Mouse (Mus musculus) intestine, embryonic 14.5 days (tissue): ENCODE measurements around the gene Mthfsl. TPM values are rescaled to one million over a fixed set of nuclear protein-coding genes. Genes with fewer than 3 reads are reported as not detected.
A peak's percentile ranks its signal among the peaks of the same experiment; 100 is the strongest.
"Not testable (repeated sequence)": the region's sequence is repeated elsewhere in the genome, so short reads cannot be mapped to it uniquely, and the experiment has no call there.

ENCODE experiments used
- ATAC-seq: fragments of 200-750 bp; cut with Nextera tagmentation; replicated peaks from 2 replicates; pipeline ENCODE4 v1.8.0; 2017; ENCODE audit warnings: low read depth, moderate number of reproducible peaks, moderate TSS enrichment, moderate library complexity; ENCODE audit not compliant: low FRiP score, low TSS enrichment
- DNase-seq: peaks from one replicate; pipeline ENCODE4 v3.0.0-alpha.2; 2018; ENCODE audit warnings: low spot score
- H3K27ac ChIP-seq: fragments of 300-500 bp; sonication (generic); 2 replicates; pipeline ENCODE4 v1.5.1; 2014; ENCODE audit warnings: low read depth, mild to moderate bottlenecking, control low read depth
- H3K27me3 ChIP-seq: fragments of 300-500 bp; sonication (generic); replicated peaks from 2 replicates; pipeline ENCODE4 v1.6.1; 2014; ENCODE audit warnings: low read length, control low read depth; ENCODE audit not compliant: control insufficient read depth, insufficient read depth
- H3K36me3 ChIP-seq: fragments of 300-500 bp; sonication (generic); 2 replicates; pipeline ENCODE4 v1.6.1; 2014; ENCODE audit warnings: low read length, control low read depth; ENCODE audit not compliant: control insufficient read depth, insufficient read depth
- H3K4me1 ChIP-seq: fragments of 300-500 bp; sonication (generic); replicated peaks from 2 replicates; pipeline ENCODE4 v1.6.1; 2014; ENCODE audit warnings: low read length, control low read depth, mixed read lengths; ENCODE audit not compliant: control insufficient read depth, insufficient read depth
- H3K4me2 ChIP-seq: fragments of 300-500 bp; sonication (generic); 2 replicates; pipeline ENCODE4 v1.6.1; 2014; ENCODE audit warnings: low read length
- H3K4me3 ChIP-seq: fragments of 300-500 bp; sonication (generic); 2 replicates; pipeline ENCODE4 v1.5.1; 2014; ENCODE audit warnings: low read depth, low read length, control low read depth, mixed read lengths
- H3K9ac ChIP-seq: fragments of 300-500 bp; sonication (generic); 2 replicates; pipeline ENCODE4 v1.6.1; 2014; ENCODE audit warnings: mild to moderate bottlenecking, low read length
- H3K9me3 ChIP-seq: fragments of 300-500 bp; sonication (generic); 2 replicates; pipeline ENCODE4 v1.6.1; 2016; ENCODE audit warnings: low read length, control low read depth; ENCODE audit not compliant: control insufficient read depth
- WGBS: fragments of 180-500 bp; shearing (Covaris S2); extraction: QIAGEN DNeasy Blood & Tissue Kit; methylation state at CpG from one replicate; pipeline ENCODE4 v1.1.7; 2014; 5-methylcytosine and 5-hydroxymethylcytosine counted together
- polyA plus RNA-seq: library from polyadenylated mRNA; unstranded; fragments of >200 nt; fragmentation: Nextera tagmentation; extraction: Ambion mirVana; gene quantifications from 2 replicates; pipeline ENCODE4 v1.2.1, GENCODE M21; 2014

Mthfsl gene
- 39.9 and 42.1 TPM in 2 replicates for polyA plus RNA-seq

DNA sequence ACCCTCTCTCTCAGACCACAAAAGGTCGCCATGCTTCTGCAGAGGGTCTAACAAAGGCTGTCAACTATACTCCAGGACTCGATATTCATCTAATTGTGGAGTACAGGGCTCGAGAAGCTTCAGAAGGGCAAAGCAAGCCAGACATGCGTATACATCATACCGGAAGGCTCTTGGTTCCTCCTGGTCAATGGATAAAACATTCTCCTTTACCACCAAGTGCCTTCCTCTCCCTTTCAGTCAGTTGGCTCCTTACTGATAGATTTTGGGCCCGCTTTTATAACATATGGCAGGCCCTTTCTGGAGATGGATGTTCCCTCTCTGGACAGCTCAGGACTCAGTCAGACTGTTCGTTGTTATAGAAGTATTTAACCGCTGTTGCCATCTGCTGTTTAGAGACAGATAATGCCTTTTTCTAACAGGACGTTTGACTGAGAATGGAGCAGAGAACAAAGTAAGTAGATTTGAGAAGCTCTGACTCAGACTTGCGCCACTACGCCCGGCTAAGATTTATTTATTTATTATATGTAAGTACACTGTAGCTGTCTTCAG lies at the start of gene Mthfsl:
Gene Mthfsl (minus strand): TSS at position 308 of the 549 bp plus-strand sequence.
- peak; percentile 70 for ATAC-seq
- peak within 1 kb of the TSS; percentile 34; the same call in 1 of the 2 replicates for H3K9ac ChIP-seq
- H3K27ac ChIP-seq: peak within 1 kb of the TSS; percentile 51
- H3K4me3 ChIP-seq: peak within 1 kb of the TSS; percentile 36
- DNase-seq: peak; percentile 53
- H3K4me2 ChIP-seq: peak within 1 kb of the TSS; percentile 48
- WGBS: 15% methylated on average over 11 of the region's 12 CpGs
- H3K36me3 ChIP-seq, H3K4me1 ChIP-seq, H3K27me3 ChIP-seq, H3K9me3 ChIP-seq: not testable (repeated sequence)

DNA sequence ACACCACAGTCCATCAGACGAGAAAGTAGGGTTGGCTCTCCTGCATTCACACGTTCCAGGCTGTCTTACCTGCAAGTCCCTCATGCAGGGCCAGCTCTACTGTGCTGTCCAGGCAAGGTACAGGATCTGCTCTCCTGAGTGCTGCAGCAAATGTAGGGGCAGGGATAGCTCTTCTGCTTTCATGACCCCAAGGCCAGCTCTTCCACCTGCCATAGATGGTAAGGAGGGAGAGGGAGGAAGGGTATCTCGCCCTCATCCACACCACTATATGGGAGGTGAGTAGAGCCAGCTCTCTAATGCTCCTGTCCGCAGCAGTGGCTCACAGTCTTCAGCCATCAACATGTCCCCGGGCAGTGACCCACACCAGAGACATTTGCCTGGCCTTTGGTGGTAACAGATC lies 49.4 kb upstream of the Mthfsl start:
- not testable (repeated sequence) for H3K27me3 ChIP-seq, DNase-seq, H3K4me1 ChIP-seq, H3K4me2 ChIP-seq, H3K27ac ChIP-seq, H3K4me3 ChIP-seq, H3K36me3 ChIP-seq, H3K9me3 ChIP-seq, H3K9ac ChIP-seq, ATAC-seq
- WGBS: 74% methylated on average over 4 of the region's 5 CpGs

- DNase-seq, H3K9me3 ChIP-seq, H3K4me1 ChIP-seq, H3K36me3 ChIP-seq, H3K4me2 ChIP-seq, H3K9ac ChIP-seq, H3K27me3 ChIP-seq, ATAC-seq, H3K4me3 ChIP-seq, H3K27ac ChIP-seq: not testable (repeated sequence)
- WGBS: no CpG with 5 or more reads among the region's 2 CpGs
Measured at GRCm38 (mm10) chr9:88746687-88747086, 26.6 kb upstream of the Mthfsl start.

- H3K9me3 ChIP-seq, DNase-seq, ATAC-seq, H3K4me2 ChIP-seq, H3K9ac ChIP-seq, H3K4me1 ChIP-seq, H3K4me3 ChIP-seq, H3K27ac ChIP-seq, H3K27me3 ChIP-seq, H3K36me3 ChIP-seq: not testable (repeated sequence)
- no CpG with 5 or more reads among the region's 2 CpGs for WGBS
Measured at GRCm38 (mm10) chr9:88746046-88746445, 25.9 kb upstream of the Mthfsl start.

DNA sequence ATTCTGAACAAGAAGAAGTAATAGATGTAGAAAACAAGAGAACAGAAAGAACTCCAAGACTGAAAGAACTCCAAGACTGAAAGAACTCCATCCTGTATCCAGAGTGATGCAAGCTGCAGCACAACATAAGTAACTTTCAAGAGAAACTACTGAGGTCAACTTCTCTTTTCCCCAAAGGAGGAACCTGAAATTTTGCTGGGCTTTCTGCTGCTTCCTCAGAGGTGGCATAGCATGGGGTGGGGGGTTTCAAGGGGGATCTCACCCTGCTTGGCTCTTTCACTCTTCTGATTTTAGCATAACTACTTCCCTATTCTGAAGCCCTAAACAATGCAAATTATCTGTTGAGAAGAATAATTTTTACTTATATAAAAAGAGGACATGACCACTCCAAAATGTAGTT lies 15.2 kb upstream of the Mthfsl start:
- not testable (repeated sequence) for H3K4me3 ChIP-seq, H3K27ac ChIP-seq, H3K36me3 ChIP-seq, H3K4me1 ChIP-seq, H3K9me3 ChIP-seq, ATAC-seq, H3K9ac ChIP-seq, H3K27me3 ChIP-seq, H3K4me2 ChIP-seq, DNase-seq

- WGBS: 79% methylated on average over 1 of the region's 1 CpGs
- not testable (repeated sequence) for H3K4me3 ChIP-seq, H3K36me3 ChIP-seq, ATAC-seq, H3K27me3 ChIP-seq, H3K9ac ChIP-seq, DNase-seq, H3K4me2 ChIP-seq, H3K4me1 ChIP-seq, H3K9me3 ChIP-seq, H3K27ac ChIP-seq
Measured at GRCm38 (mm10) chr9:88733182-88733581, 13.1 kb upstream of the Mthfsl start.

GRCm38 (mm10) chr9:88732334-88732733 lies 12.2 kb upstream of the Mthfsl start:
- not testable (repeated sequence) for ATAC-seq

DNA sequence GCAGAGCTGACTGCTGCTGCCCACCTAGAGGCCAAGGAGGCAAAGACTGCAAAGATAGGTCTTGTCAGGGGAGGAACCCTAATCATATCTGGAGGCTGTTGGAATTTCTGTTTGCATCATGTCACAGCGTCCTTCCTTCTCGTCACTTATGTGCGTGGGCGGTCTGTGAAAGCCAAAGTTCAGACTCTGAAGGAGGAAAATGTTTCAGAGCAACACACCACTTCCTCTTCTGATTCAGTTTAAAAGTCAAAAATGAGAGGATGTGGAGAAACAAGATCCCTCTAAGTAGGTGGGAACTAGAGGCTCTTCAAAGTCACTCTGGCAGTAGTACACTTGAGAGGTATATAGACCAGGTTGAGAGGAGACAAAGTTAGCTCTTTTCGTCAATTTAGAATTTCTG lies 11.6 kb upstream of the Mthfsl start, which contains the start of gene Bcl2a1d:
Gene Bcl2a1d (minus strand): TSS at position 187 of the 400 bp plus-strand sequence.
- H3K4me1 ChIP-seq, H3K9ac ChIP-seq, ATAC-seq, H3K4me2 ChIP-seq, H3K9me3 ChIP-seq, H3K27me3 ChIP-seq, DNase-seq, H3K27ac ChIP-seq, H3K4me3 ChIP-seq, H3K36me3 ChIP-seq: not testable (repeated sequence)
- 74% methylated on average over 5 of the region's 5 CpGs for WGBS

More at GRCm38 (mm10) chr9:88732334-88732733, 12.2 kb upstream of the Mthfsl start:
- H3K4me3 ChIP-seq, DNase-seq, H3K27me3 ChIP-seq, H3K36me3 ChIP-seq, H3K4me2 ChIP-seq, H3K27ac ChIP-seq, H3K9ac ChIP-seq, H3K4me1 ChIP-seq, H3K9me3 ChIP-seq: not testable (repeated sequence)
- WGBS: 67% methylated on average over 1 of the region's 3 CpGs

- not testable (repeated sequence) for ATAC-seq, H3K4me2 ChIP-seq, H3K27ac ChIP-seq, H3K9ac ChIP-seq, H3K27me3 ChIP-seq, H3K9me3 ChIP-seq, DNase-seq, H3K36me3 ChIP-seq, H3K4me1 ChIP-seq, H3K4me3 ChIP-seq
Measured at GRCm38 (mm10) chr9:88728311-88728710, 8.2 kb upstream of the Mthfsl start.
